Mouse (Mus musculus) heart, postnatal 14 days (tissue): ENCODE measurements around the gene Mcl1. TPM values are rescaled to one million over a fixed set of nuclear protein-coding genes. Genes with fewer than 3 reads are reported as not detected.

Experiments
- DNase-seq, 2 experiments: peaks; one replicate each; pipeline ENCODE4 v3.0.0; 2021 to 2022
- intact Hi-C: fragments of 180-260 bp; cut with DNase I; formaldehyde crosslinking; loops from one replicate; pipeline ENCODE4 v1.15.1; 2025
- total RNA-seq, 2 experiments: library from RNA; stranded (reverse); gene quantifications; 2 replicates each; pipeline ENCODE4 v1.2.3; 2021

The Mcl1 gene
- total RNA-seq, 2 experiments from 2014 or later = 161 to 165 TPM

DNA sequence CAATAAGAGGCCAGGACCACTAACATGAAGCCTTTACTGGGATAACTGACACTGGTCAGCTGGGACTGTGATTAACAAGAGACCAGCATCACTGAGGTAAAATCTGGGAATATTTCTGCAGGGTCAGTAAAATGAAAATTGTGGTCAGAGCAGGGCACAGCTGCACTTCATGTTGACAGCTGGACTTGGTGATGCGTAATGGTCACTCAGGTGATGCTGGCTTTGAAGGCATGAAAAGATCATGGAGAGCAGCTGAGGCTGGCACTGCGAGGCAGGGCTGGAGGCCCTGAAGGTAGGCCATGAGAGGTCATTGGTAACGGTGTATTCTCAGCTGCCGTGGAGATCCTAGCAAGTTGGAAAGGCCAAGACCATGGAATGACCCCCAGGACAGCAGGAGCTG, 39.7 kb downstream of the Mcl1 start:
- no peak for DNase-seq

DNA sequence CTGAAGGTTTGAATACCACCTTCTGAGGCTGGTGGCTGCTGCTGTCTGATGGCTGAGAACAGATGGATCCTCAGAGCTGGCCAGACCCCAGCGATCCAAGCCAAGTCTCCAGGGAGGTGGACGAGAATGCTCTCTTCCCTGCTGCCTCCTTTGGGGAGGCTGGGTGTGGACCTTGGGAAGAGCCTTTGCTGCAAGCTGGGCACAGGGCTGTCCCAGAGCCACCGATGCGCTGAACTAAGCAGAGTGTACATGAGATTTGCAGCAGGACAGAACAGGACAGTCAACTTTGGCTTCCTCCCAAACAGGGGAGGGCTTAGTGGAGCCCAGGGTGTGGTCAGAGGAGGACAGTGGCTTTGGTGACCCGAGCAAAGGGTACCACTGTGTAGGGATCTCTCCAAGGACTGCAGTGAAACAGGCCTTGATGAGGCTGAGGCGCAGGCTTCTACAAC, 41.7 kb downstream of the Mcl1 start:
- DNase-seq = peak; percentile 40 to 59
- intact Hi-C loops = loop anchor here (2.0 kb wide), 1 partner anchor 21 kb away; no protein-coding TSS in a partner anchor

More for the DNA sequence above, 39.7 kb downstream of the Mcl1 start:
- intact Hi-C loops = no loop called here

DNA sequence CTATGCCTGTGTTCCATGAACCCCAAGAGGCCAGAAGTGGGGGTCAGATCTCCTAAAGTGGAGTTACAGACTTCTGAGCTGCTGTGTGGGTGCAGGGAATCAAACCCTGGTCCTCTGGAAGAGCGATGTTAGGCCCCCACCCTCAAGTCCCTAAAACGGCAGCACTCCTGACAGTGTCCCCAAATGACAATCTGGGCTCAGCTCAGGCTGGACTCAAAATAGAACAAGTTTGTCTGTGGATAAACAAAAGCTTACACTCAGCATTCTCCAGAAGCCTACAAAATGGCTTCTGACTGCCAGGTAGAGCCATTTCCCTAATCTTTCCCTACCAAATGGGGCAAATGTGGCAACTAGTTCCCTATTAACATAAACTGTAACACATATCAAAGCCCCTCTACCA, 42.5 kb downstream of the Mcl1 start:
- intact Hi-C loops = loop anchor here (2.0 kb wide), 1 partner anchor 22 kb away; no protein-coding TSS in a partner anchor
- no peak for DNase-seq

DNA sequence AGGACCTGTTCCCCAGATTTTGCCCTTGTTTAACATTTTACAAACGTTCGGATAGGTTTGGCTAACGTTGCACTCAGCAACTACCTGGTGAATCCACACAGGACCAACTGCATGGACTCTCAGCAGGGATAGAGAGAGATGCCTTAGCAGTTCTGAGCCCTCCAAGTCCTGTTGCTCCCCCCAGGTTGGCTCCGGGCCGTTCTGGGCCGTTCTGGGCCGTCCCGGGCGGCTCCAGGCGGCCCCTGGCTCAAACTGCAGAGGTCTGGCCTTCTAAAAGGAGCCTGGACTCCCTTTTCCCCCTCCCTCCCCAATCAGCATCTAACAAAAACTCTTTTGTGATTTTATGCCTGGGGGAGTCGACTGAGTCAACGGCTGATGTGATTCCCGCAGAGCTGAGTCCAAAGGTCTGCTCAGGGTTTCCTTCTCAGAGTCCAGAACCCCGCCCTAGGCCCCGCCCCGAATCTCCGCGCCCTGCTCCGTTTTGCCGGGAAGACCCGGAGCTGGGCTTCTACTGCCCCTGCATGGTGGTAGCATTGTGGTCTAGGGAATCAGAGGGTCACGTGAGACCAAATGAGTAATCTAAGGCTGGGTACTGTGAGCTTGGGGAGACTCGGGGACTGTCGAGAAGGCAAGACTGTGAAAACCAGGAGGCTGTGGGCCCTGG, 43.4 kb downstream of the Mcl1 start:
- intact Hi-C loops = loop anchor here (2.0 kb wide), 1 partner anchor 23 kb away; no protein-coding TSS in a partner anchor
- DNase-seq = peak; percentile 82 to 84

DNA sequence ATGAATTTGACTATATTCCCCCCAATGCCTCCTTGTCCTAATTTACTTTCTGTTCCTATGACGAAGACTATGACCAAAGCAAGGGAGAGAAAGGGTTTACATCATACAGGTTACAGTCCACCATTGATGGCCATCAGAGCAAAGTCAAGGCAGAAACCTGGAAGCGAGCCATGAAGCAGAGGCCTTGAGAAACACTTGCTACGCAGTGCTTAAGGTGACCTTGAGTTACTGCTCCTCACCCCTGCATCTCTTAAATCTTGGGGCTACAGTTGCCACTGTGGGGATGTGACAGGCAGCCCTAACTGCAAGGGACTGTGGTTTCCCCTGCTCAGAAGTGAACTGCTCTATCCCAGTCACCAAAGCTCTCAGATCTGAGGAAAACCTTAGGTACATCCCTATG, 44.7 kb downstream of the Mcl1 start:
- no peak for DNase-seq
- intact Hi-C loops = no loop called here

DNA sequence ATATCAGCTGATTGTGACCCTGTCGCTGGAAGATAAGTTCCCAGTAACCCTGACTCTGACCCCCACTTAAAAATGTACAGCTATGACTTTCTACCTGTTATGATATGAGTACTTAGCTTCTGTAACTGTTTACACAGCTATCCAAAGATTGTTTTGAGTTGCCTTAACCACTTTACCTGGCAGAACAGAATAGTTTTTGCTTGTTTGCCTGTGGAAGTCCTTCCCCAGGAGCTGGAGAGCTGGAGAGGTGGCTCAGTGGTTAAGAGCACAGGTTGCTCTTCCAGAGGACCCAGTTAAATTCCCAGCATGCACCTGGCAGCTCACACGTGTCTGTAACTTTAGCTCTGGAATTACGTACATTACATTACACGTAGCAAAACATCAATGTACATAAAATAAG, 46.0 kb downstream of the Mcl1 start:
- no peak for DNase-seq
- intact Hi-C loops = no loop called here

DNA sequence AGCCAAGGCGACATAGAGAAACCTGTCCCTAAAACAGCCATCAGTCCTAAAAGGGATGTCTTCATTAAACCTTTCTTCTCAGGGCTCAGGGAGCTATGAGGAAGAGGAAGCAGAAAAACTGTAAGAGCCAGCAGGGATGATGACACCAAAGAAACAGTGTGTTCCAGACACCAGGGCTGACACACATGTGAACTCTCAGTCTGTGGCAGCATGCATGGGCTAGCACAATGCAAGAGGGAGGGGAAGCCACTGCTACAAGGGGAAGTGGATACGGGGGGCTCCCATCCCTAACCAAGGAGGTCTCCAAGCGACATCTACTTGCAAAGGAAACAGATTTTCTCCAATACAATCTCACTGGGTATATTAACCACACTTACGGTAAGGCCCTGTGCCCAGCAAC, 47.7 kb downstream of the Mcl1 start:
- no peak for DNase-seq
- intact Hi-C loops = no loop called here

DNA sequence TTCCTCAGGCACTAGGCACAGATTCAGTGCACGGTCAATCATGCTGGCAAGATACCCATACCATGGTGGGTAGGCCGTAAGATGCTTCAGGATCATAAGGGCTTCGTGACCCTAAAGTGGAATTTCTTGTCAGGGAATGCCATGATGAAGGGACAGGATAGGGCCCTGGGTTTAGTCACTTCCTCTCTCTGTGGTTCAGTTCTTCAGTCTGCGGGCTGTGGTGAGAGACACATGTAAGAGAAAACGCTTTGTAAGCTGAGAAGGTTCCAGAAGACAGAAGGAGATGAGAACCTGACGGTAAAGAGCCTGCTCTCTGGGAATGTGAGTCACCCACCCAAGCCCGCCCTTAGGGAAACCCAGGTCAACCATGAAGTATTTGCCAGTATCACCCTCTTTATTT, 48.9 kb downstream of the Mcl1 start:
- no peak for DNase-seq
- intact Hi-C loops = no loop called here

DNA sequence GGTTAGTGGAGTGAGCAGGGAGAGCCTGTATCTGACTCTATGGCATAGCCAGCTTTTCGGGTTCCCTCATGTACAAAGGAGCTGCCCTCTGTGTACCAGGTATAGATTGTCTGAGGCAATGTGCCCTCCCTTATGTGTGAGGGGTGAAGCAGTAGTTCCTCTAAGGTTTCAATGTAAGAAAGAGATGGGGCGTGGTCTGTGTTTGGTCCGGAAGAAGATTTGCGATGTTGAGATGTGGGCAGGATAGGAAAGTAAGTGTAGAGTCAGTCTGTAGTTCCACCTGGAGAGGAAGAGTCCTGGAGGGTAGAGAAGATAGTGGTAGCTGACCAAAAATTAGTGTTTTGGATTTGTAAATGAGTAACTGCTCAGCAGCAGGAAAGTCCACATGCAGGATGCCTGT, 50.5 kb downstream of the Mcl1 start:
- intact Hi-C loops = no loop called here

DNA sequence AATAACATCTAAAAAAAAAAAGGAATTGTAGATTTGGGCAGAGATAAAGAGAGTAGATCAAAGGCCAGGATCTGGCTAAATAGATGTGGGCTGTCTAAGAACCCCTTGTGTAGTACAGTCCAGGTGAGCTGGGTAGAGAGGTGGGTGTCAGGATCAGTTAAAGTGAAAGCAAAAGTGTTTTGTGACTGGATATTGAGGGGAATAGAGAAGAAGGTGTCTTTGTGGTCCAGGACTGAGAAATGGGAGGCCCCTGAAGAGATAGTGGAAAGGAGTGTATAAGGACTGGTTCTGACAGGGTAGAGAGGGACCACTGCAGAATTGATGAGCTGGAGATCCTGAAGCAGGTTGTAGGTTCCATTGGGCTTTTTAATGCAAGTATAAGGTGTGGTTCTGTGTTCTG, 51.4 kb downstream of the Mcl1 start:
- intact Hi-C loops = no loop called here
- DNase-seq = no peak

More for the DNA sequence above, 50.5 kb downstream of the Mcl1 start:
- no peak for DNase-seq

Other genes starting within 250 kb of the Mcl1 start
- gene Arnt, start 224.4 kb upstream of the Mcl1 start, total RNA-seq = 10 to 100 TPM; 45.0 to 48.6 TPM
- 10 to 100 TPM; 13.6 to 14.3 TPM for gene Ctsk, start 159.5 kb upstream of the Mcl1 start, total RNA-seq
- 10 to 100 TPM; 11.6 to 12.7 TPM for gene Ctss, start 132.0 kb upstream of the Mcl1 start, total RNA-seq
- not detected for gene Hormad1, start 99.1 kb upstream of the Mcl1 start, total RNA-seq
- gene Golph3l, start 69.9 kb upstream of the Mcl1 start, total RNA-seq = 10 to 100 TPM; 19.8 to 20.5 TPM
- 10 to 100 TPM; 62.5 to 63.7 TPM for gene Ensa, start 33.8 kb upstream of the Mcl1 start, total RNA-seq
- gene Adamtsl4, start 29.1 kb downstream of the Mcl1 start, total RNA-seq = 10 to 100 TPM; 48.3 to 57.2 TPM
- 10 to 100 TPM; 46.0 to 59.8 TPM for gene Ecm1, start 80.8 kb downstream of the Mcl1 start, total RNA-seq
- gene Tars2, start 101.4 kb downstream of the Mcl1 start, total RNA-seq = 10 to 100 TPM; 41.6 to 44.4 TPM
- gene Rprd2, start 160.1 kb downstream of the Mcl1 start, total RNA-seq = 10 to 100 TPM; 41.3 to 42.1 TPM
- gene Prpf3, start 197.1 kb downstream of the Mcl1 start, total RNA-seq = 10 to 100 TPM; 19.2 to 27.2 TPM
- gene Mrps21, start 212.7 kb downstream of the Mcl1 start, total RNA-seq = 100 to 1,000 TPM; 275 to 290 TPM
- 1 to 10 TPM; 2.8 to 3.0 TPM for gene Ciart, start 223.5 kb downstream of the Mcl1 start, total RNA-seq
- 10 to 100 TPM; 24.0 to 24.6 TPM for gene BC028528, start 233.2 kb downstream of the Mcl1 start, total RNA-seq
- gene Aph1a, start 235.2 kb downstream of the Mcl1 start, total RNA-seq = 100 to 1,000 TPM; 113 to 114 TPM
- gene Car14, start 245.9 kb downstream of the Mcl1 start, total RNA-seq = 100 to 1,000 TPM; 153 to 157 TPM